Mouse (Mus musculus): ENCODE measurements around the gene Prr5l. TPM values are rescaled to one million over a fixed set of nuclear protein-coding genes. Genes with fewer than 3 reads are reported as not detected.
"Not testable (repeated sequence)": the region's sequence is repeated elsewhere in the genome, so short reads cannot be mapped to it uniquely, and the experiment has no call there.

Gene Prr5l
- total RNA-seq, 2 experiments from 2014 or later = 1.3 to 1.7 TPM

- DNase-seq = no peak
- intact Hi-C loops (cut with DNase I) = no loop called here
These were observed 99.6 kb downstream of the Prr5l start for GRCm38 (mm10) chr2:101783255-101783654.

- intact Hi-C loops (cut with DNase I) = no loop called here
- no peak for DNase-seq
These were observed 101.5 kb downstream of the Prr5l start for GRCm38 (mm10) chr2:101781357-101781777.

GRCm38 (mm10) chr2:101778080-101778479 lies 104.7 kb downstream of the Prr5l start:
- no peak for DNase-seq
- intact Hi-C loops (cut with DNase I) = no loop called here

- intact Hi-C loops (cut with DNase I) = no loop called here
These were observed 119.3 kb downstream of the Prr5l start for GRCm38 (mm10) chr2:101763503-101763902.

GRCm38 (mm10) chr2:101762955-101763386 lies 119.9 kb downstream of the Prr5l start:
- intact Hi-C loops (cut with DNase I) = no loop called here
- peak; percentile 22 to 34 for DNase-seq

More at GRCm38 (mm10) chr2:101763503-101763902, 119.3 kb downstream of the Prr5l start:
- DNase-seq = no peak

- DNase-seq = peak in 1 of 2 experiments; percentile 31
- intact Hi-C loops (cut with DNase I) = no loop called here
These were observed 120.4 kb downstream of the Prr5l start for GRCm38 (mm10) chr2:101762405-101762804.

GRCm38 (mm10) chr2:101761898-101762297 lies 120.9 kb downstream of the Prr5l start:
- DNase-seq = no peak
- intact Hi-C loops (cut with DNase I) = no loop called here

- DNase-seq = no peak
- intact Hi-C loops (cut with DNase I) = loop anchor here (5.0 kb wide), 1 partner anchor 42 kb away; no protein-coding TSS in a partner anchor
These were observed 123.1 kb downstream of the Prr5l start for GRCm38 (mm10) chr2:101759523-101760277.

GRCm38 (mm10) chr2:101757806-101758205 lies 125.0 kb downstream of the Prr5l start:
- DNase-seq = no peak
- intact Hi-C loops (cut with DNase I) = loop anchor here (5.0 kb wide), 1 partner anchor 41 kb away; no protein-coding TSS in a partner anchor

GRCm38 (mm10) chr2:101756069-101756753 lies 126.6 kb downstream of the Prr5l start:
- intact Hi-C loops (cut with DNase I) = loop anchor here (5.0 kb wide), 1 partner anchor 39 kb away; no protein-coding TSS in a partner anchor
- no peak for DNase-seq

- intact Hi-C loops (cut with DNase I) = loop anchor here (5.0 kb wide), 1 partner anchor 38 kb away; no protein-coding TSS in a partner anchor
- DNase-seq = no peak
These were observed 127.8 kb downstream of the Prr5l start for GRCm38 (mm10) chr2:101754939-101755555.

GRCm38 (mm10) chr2:101754428-101754827 lies 128.4 kb downstream of the Prr5l start:
- no peak for DNase-seq
- intact Hi-C loops (cut with DNase I) = no loop called here

GRCm38 (mm10) chr2:101752979-101753378 lies 129.8 kb downstream of the Prr5l start:
- intact Hi-C loops (cut with DNase I) = no loop called here

GRCm38 (mm10) chr2:101752402-101752801 lies 130.4 kb downstream of the Prr5l start:
- peak; percentile 42 to 51 for DNase-seq

More at GRCm38 (mm10) chr2:101752979-101753378, 129.8 kb downstream of the Prr5l start:
- DNase-seq = no peak

GRCm38 (mm10) chr2:101751236-101751922 lies 131.4 kb downstream of the Prr5l start:
- DNase-seq = no peak
- intact Hi-C loops (cut with DNase I) = no loop called here

More at GRCm38 (mm10) chr2:101752402-101752801, 130.4 kb downstream of the Prr5l start:
- intact Hi-C loops (cut with DNase I) = no loop called here

GRCm38 (mm10) chr2:101746537-101746936 lies 136.3 kb downstream of the Prr5l start:
- intact Hi-C loops (cut with DNase I) = no loop called here
- peak in 1 of 2 experiments; percentile 27 for DNase-seq

GRCm38 (mm10) chr2:101745656-101746055 lies 137.2 kb downstream of the Prr5l start:
- DNase-seq; intact Hi-C loops (cut with DNase I): not testable (repeated sequence)

- DNase-seq = no peak
- intact Hi-C loops (cut with DNase I) = no loop called here
These were observed 140.6 kb downstream of the Prr5l start for GRCm38 (mm10) chr2:101742072-101742860.

GRCm38 (mm10) chr2:101741653-101742052 lies 141.2 kb downstream of the Prr5l start:
- DNase-seq = no peak
- intact Hi-C loops (cut with DNase I) = no loop called here
